Mouse (Mus musculus) thymus, adult 2 months (tissue): ENCODE results near the gene Bcorl1. TPM values are rescaled to one million over a fixed set of nuclear protein-coding genes. Genes with fewer than 3 reads are reported as not detected.

Experiments used
- DNase-seq: peaks from one replicate; pipeline ENCODE4 v3.0.0; 2021
- H3K27ac ChIP-seq: fragments of 200-500 bp; 2 replicates; pipeline ENCODE4 v1.5.1; 2012; ENCODE audit warnings: low read length, control low read depth; ENCODE audit not compliant: control insufficient read depth, insufficient read depth
- H3K27me3 ChIP-seq: fragments of 200-500 bp; 2 replicates; pipeline ENCODE4 v1.6.1; 2012; ENCODE audit warnings: mild to moderate bottlenecking, low read length, moderate library complexity, mixed read lengths; ENCODE audit not compliant: control insufficient read depth, insufficient read depth
- H3K36me3 ChIP-seq: fragments of 200-500 bp; 2 replicates; pipeline ENCODE4 v1.6.1; 2012; ENCODE audit warnings: mild to moderate bottlenecking, low read length, moderate library complexity; ENCODE audit not compliant: control insufficient read depth, insufficient read depth
- H3K4me1 ChIP-seq: fragments of 200-500 bp; replicated peaks from 2 replicates; pipeline ENCODE4 v1.6.1; 2012; ENCODE audit warnings: low read length; ENCODE audit not compliant: control insufficient read depth, insufficient read depth
- H3K4me3 ChIP-seq: fragments of 200-500 bp; 2 replicates; pipeline ENCODE4 v1.5.1; 2012; ENCODE audit warnings: mild to moderate bottlenecking, low read length, control low read depth, moderate library complexity; ENCODE audit not compliant: control insufficient read depth, insufficient read depth
- CTCF ChIP-seq: fragments of 200-500 bp; IDR thresholded peaks from 2 replicates; pipeline ENCODE4 v1.5.1; 2012; ENCODE audit warnings: mild to moderate bottlenecking, control low read depth, low read length, moderate library complexity, borderline replicate concordance; ENCODE audit not compliant: control insufficient read depth, poor library complexity, insufficient read depth; ENCODE audit errors: extremely low read depth
- POLR2A ChIP-seq: fragments of 200-500 bp; IDR thresholded peaks from 2 replicates; pipeline ENCODE4 v1.6.1; 2012; ENCODE audit warnings: mild to moderate bottlenecking, low read length, control low read depth, moderate library complexity; ENCODE audit not compliant: control insufficient read depth, poor library complexity, insufficient read depth; ENCODE audit errors: extremely low read depth
- WGBS: fragments of 180-500 bp; shearing (Covaris S2); methylation state at CpG from one replicate; pipeline ENCODE4 v1.1.7; 2018; 5-methylcytosine and 5-hydroxymethylcytosine counted together
- polyA plus RNA-seq: library from polyadenylated mRNA; depleted of rRNA; stranded (reverse); fragments of >200 nt; gene quantifications from 2 replicates; pipeline ENCODE4 v1.2.3, GENCODE M21; 2012

Bcorl1 gene
- polyA plus RNA-seq, 1 experiment = 7.8 TPM

- WGBS = 77% methylated on average over 6 of the region's 6 CpGs
- H3K36me3 ChIP-seq = peaks cover 25% of the 10 kb centered on the region
- H3K27me3 ChIP-seq = no peaks in the 10 kb centered on the region
- H3K4me3 ChIP-seq = no peak overlapping the region
- no peak overlapping the region for H3K27ac ChIP-seq
- no peak for TF ChIP-seq CTCF
- no peak for TF ChIP-seq POLR2A
- DNase-seq = no peak
- peaks cover 6% of the 10 kb centered on the region for H3K4me1 ChIP-seq
These were observed 71.5 kb downstream of the Bcorl1 start for GRCm38 (mm10) chrX:48412629-48413028.

DNA sequence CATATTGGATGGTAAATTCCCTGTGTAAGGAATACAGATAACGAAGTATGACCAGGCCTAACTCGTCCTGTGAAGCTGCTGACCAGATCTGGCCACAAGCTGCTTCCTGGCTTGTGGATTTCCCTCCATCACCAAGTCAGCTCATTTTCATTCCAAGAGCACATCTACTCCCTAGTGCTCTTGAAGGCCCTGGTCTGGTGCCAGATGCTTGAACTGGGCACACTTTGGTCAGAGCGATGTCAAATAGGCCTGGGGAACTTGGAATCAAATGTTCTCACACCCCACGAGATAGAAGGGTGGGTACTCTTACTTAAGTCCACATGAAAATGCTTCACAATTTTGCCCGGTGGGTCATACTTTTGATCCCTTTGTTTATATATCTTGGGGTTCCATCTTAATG is 73.1 kb downstream of the Bcorl1 start:
- peaks cover 6% of the 10 kb centered on the region for H3K4me1 ChIP-seq
- no peak for DNase-seq
- no peak overlapping the region for H3K27ac ChIP-seq
- 98% methylated on average over 5 of the region's 5 CpGs for WGBS
- no peak for TF ChIP-seq POLR2A
- no peak for TF ChIP-seq CTCF
- H3K36me3 ChIP-seq = peaks cover 36% of the 10 kb centered on the region
- H3K4me3 ChIP-seq = no peak overlapping the region
- H3K27me3 ChIP-seq = no peaks in the 10 kb centered on the region

DNA sequence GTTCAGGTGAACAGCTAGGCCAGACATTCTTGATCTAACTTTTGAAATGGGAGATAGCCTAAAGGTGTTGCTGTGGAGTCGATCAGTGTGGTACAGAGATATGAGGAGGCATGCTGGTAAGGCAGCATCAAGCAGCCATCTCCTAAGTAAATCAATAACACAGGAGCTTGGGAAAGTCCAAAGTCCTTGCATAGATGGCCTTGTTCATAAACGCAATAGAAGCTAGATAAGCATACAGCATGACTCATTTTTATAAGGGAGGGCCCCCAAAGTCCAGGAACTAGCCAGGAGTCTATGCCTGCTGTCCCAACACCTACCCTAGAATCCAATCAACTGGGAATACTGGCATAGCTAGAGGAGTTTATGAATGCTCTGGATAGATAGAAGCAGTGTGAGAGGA is 77.3 kb downstream of the Bcorl1 start:
- peaks cover 3% of the 10 kb centered on the region for H3K4me1 ChIP-seq
- H3K36me3 ChIP-seq = peaks cover 44% of the 10 kb centered on the region
- H3K4me3 ChIP-seq = no peak overlapping the region
- 78% methylated on average over 2 of the region's 2 CpGs for WGBS
- no peak for DNase-seq
- no peaks in the 10 kb centered on the region for H3K27me3 ChIP-seq
- TF ChIP-seq CTCF (no peak), POLR2A (no peak)
- no peak overlapping the region for H3K27ac ChIP-seq

DNA sequence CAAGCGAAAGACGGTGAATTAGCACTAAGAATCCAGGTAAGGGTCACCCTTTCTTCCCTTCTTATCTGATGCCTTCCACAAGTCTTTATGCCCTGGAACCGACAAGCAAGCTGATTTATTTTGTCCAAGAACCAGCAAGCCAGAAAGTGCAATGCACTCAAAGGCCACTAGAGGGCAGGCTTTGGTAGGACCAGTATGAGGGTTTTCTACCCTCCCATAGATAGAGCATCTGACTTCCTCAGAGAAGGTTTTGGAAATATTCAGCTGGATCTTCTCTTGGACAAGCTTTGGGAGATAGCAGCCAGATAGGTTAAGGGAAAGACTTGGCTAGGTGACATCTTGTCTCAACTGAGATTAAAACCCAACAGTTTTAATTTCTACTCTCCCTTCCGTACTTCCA is 81.8 kb downstream of the Bcorl1 start:
- TF ChIP-seq CTCF (no peak), POLR2A (no peak)
- H3K27ac ChIP-seq = no peak overlapping the region
- H3K27me3 ChIP-seq = no peaks in the 10 kb centered on the region
- H3K4me1 ChIP-seq = peaks cover 43% of the 10 kb centered on the region
- H3K36me3 ChIP-seq = peaks cover 16% of the 10 kb centered on the region
- DNase-seq = peak; percentile 72
- no peak overlapping the region for H3K4me3 ChIP-seq
- WGBS = 57% methylated on average over 4 of the region's 4 CpGs

DNA sequence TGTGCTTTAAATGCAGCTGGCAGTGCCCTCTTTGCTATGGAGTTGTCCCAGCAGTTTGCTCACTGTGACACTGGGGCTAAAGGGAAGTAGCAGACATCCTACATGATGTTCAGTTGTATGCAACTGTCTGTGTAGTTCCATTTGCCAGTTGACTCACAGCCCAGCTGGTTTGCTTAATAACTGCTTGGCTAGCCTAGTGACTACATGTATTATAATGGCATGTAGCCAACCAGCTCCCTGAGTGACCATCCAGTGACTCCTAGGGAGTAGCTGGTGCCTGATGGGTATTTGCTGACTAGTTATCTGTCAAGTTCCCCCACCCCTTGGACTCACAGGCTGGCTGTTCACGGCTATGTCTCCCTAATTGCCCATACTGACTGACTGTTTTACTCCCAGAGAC is 82.5 kb downstream of the Bcorl1 start:
- peak overlapping the region; percentile 99; the same call in 1 of the 2 replicates for H3K27ac ChIP-seq
- 60% methylated on average over 1 of the region's 1 CpGs for WGBS
- no peak overlapping the region for H3K4me3 ChIP-seq
- H3K27me3 ChIP-seq = no peaks in the 10 kb centered on the region
- TF ChIP-seq CTCF (no peak), POLR2A (no peak)
- H3K4me1 ChIP-seq = peaks cover 50% of the 10 kb centered on the region
- H3K36me3 ChIP-seq = 0 out of 2 replicates have a peak, but pooled peaks cover 10% of the 10 kb centered on the region
- no peak for DNase-seq

DNA sequence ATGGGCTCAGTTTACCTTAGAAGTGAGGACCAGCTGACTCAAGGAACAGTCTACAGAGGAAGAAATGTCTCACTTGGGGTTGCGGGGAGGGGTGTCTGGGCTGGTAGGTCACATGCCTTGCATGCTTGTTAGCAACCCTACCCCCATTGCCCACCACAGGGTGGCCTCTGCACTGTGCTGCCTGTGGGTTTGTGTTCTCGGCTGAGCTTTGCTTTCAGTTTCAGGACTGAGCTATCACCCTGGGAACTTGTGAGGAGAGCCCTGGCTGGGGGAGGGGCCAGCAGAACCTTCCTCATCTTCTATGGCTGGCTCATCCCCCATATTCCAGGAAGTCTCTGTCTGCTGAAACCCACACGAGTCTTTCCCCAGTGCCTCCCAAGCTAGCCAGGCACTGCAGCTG is 83.4 kb downstream of the Bcorl1 start:
- TF ChIP-seq CTCF (no peak), POLR2A (no peak)
- 6% methylated on average over 3 of the region's 3 CpGs for WGBS

DNA sequence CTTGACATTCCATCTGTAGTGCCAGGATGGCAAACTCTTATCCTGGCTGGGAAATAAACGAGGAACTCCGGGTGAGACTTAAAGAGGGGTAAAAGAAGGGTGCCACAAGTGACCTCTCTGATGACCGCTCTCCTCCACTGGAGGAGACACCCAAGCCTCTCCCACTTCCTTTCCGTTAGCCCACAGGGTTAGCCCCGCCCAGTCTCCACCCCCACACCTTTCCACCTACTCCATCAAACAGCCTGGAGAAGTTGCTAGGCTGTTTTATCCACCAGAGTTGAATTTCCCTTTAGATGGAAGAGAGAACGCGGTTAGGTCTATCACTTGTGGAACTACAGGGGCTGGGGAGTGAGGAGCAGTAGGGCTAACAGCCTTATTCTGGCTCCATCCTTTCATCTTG is 84.1 kb downstream of the Bcorl1 start:
- Histone ChIP-seq H3K27ac (peak overlapping the region; percentile 99), H3K4me3 (peak overlapping the region; percentile 29), H3K36me3 (0 out of 2 replicates have a peak, but pooled peaks cover under 1% of the 10 kb centered on the region), H3K4me1 (peaks cover 56% of the 10 kb centered on the region), H3K27me3 (no peaks in the 10 kb centered on the region)
- peak; percentile 83 for DNase-seq
- WGBS = 0% methylated on average over 6 of the region's 7 CpGs
- TF ChIP-seq CTCF (no peak), POLR2A (no peak)

More for the DNA sequence above, 83.4 kb downstream of the Bcorl1 start:
- Histone ChIP-seq H3K4me3 (peak overlapping the region; percentile 29), H3K4me1 (peaks cover 52% of the 10 kb centered on the region), H3K36me3 (0 out of 2 replicates have a peak, but pooled peaks cover 7% of the 10 kb centered on the region), H3K27ac (peak overlapping the region; percentile 99), H3K27me3 (no peaks in the 10 kb centered on the region)
- DNase-seq = peak; percentile 74
